Mouse (Mus musculus): ENCODE measurements around the gene Aicda. TPM values are rescaled to one million over a fixed set of nuclear protein-coding genes. Genes with fewer than 3 reads are reported as not detected.
A peak's percentile ranks its signal among the peaks of the same experiment; 100 is the strongest.
"Not testable (repeated sequence)": the region's sequence is repeated elsewhere in the genome, so short reads cannot be mapped to it uniquely, and the experiment has no call there.

Gene Aicda
- polyA plus RNA-seq (2015; fragmentation: Nextera tagmentation; extraction: Ambion mirVana), result 0.14 TPM in 1 of 2 replicates, not detected in the other

- WGBS, result 55% methylated on average over 9 of the region's 9 CpGs
- H3K27me3 ChIP-seq (ENCODE audit: control insufficient read depth, insufficient read depth, low read length), result no peaks in the 10 kb centered on the region
These were observed at the start of gene Aicda for GRCm38 (mm10) chr6:122553606-122554005. Gene Aicda (plus strand): TSS chr6:122553801.

GRCm38 (mm10) chr6:122505041-122505440, 48.6 kb upstream of the Aicda start:
- peak; percentile 49; the same call in 1 of the 2 replicates for ATAC-seq (ENCODE audit: insufficient read depth, low FRiP score)

More at GRCm38 (mm10) chr6:122553606-122554005, at the start of gene Aicda:
- no peak for ATAC-seq (ENCODE audit: insufficient read depth, low FRiP score)
- Histone ChIP-seq H3K9ac (ENCODE audit: low read length) (no peak within 1 kb of the TSS), H3K4me3 (replicated peaks; ENCODE audit: low read length) (no peak within 1 kb of the TSS), H3K36me3 (ENCODE audit: control insufficient read depth, insufficient read depth, low read length) (no peaks in the 10 kb centered on the region), H3K9me3 (replicated peaks; ENCODE audit: control insufficient read depth, low read length) (no peaks in the 10 kb centered on the region), H3K4me2 (ENCODE audit: low read depth, low read length) (no peak within 1 kb of the TSS), H3K4me1 (ENCODE audit: control insufficient read depth, insufficient read depth, low read length) (no peaks in the 10 kb centered on the region), H3K27ac (ENCODE audit: low read length) (no peak within 1 kb of the TSS)

GRCm38 (mm10) chr6:122505545-122505944, 48.1 kb upstream of the Aicda start, which contains the start of gene Mfap5:
Gene Mfap5 (plus strand): TSS chr6:122505845.
- peak within 1 kb of the TSS; percentile 63 for H3K27ac ChIP-seq (ENCODE audit: low read length)
- H3K4me3 ChIP-seq (replicated peaks; ENCODE audit: low read length), result no peak within 1 kb of the TSS
- H3K27me3 ChIP-seq (ENCODE audit: control insufficient read depth, insufficient read depth, low read length), result no peaks in the 10 kb centered on the region
- H3K9ac ChIP-seq (ENCODE audit: low read length), result no peak within 1 kb of the TSS
- 78% methylated on average over 3 of the region's 3 CpGs for WGBS
- ATAC-seq (ENCODE audit: insufficient read depth, low FRiP score), result 0 out of 2 replicates have a peak, but pooled peaks have one; percentile 14
- no peaks in the 10 kb centered on the region for H3K9me3 ChIP-seq (replicated peaks; ENCODE audit: control insufficient read depth, low read length)
- H3K4me2 ChIP-seq (ENCODE audit: low read depth, low read length), result no peak within 1 kb of the TSS
- H3K4me1 ChIP-seq (ENCODE audit: control insufficient read depth, insufficient read depth, low read length), result no peaks in the 10 kb centered on the region
- no peaks in the 10 kb centered on the region for H3K36me3 ChIP-seq (ENCODE audit: control insufficient read depth, insufficient read depth, low read length)

More at GRCm38 (mm10) chr6:122505041-122505440, 48.6 kb upstream of the Aicda start:
- H3K36me3 ChIP-seq (ENCODE audit: control insufficient read depth, insufficient read depth, low read length), result no peaks in the 10 kb centered on the region
- no peaks in the 10 kb centered on the region for H3K4me1 ChIP-seq (ENCODE audit: control insufficient read depth, insufficient read depth, low read length)
- H3K27me3 ChIP-seq (ENCODE audit: control insufficient read depth, insufficient read depth, low read length), result no peaks in the 10 kb centered on the region
- no peak overlapping the region for H3K9ac ChIP-seq (ENCODE audit: low read length)
- no peak overlapping the region for H3K4me3 ChIP-seq (replicated peaks; ENCODE audit: low read length)
- 44% methylated on average over 4 of the region's 4 CpGs for WGBS
- H3K4me2 ChIP-seq (ENCODE audit: low read depth, low read length), result no peak overlapping the region
- peak overlapping the region; percentile 63 for H3K27ac ChIP-seq (ENCODE audit: low read length)
- no peaks in the 10 kb centered on the region for H3K9me3 ChIP-seq (replicated peaks; ENCODE audit: control insufficient read depth, low read length)

GRCm38 (mm10) chr6:122508494-122508893, 45.1 kb upstream of the Aicda start:
- H3K36me3 ChIP-seq (ENCODE audit: control insufficient read depth, insufficient read depth, low read length), result no peaks in the 10 kb centered on the region
- no peaks in the 10 kb centered on the region for H3K27me3 ChIP-seq (ENCODE audit: control insufficient read depth, insufficient read depth, low read length)
- no peak overlapping the region for H3K4me2 ChIP-seq (ENCODE audit: low read depth, low read length)
- no peak overlapping the region for H3K9ac ChIP-seq (ENCODE audit: low read length)
- no peaks in the 10 kb centered on the region for H3K4me1 ChIP-seq (ENCODE audit: control insufficient read depth, insufficient read depth, low read length)
- WGBS, result 67% methylated on average over 8 of the region's 8 CpGs
- no peak overlapping the region for H3K27ac ChIP-seq (ENCODE audit: low read length)
- ATAC-seq (ENCODE audit: insufficient read depth, low FRiP score), result 0 out of 2 replicates have a peak, but pooled peaks have one; percentile 23
- H3K9me3 ChIP-seq (replicated peaks; ENCODE audit: control insufficient read depth, low read length), result no peaks in the 10 kb centered on the region
- no peak overlapping the region for H3K4me3 ChIP-seq (replicated peaks; ENCODE audit: low read length)

- Histone ChIP-seq H3K4me1 (ENCODE audit: control insufficient read depth, insufficient read depth, low read length) (no peaks in the 10 kb centered on the region), H3K4me2 (ENCODE audit: low read depth, low read length) (0 out of 2 replicates have a peak overlapping the region, but pooled peaks have one; percentile 17), H3K36me3 (ENCODE audit: control insufficient read depth, insufficient read depth, low read length) (no peaks in the 10 kb centered on the region), H3K9me3 (replicated peaks; ENCODE audit: control insufficient read depth, low read length) (no peaks in the 10 kb centered on the region), H3K4me3 (replicated peaks; ENCODE audit: low read length) (peak overlapping the region; percentile 22), H3K9ac (ENCODE audit: low read length) (peak overlapping the region; percentile 28; the same call in 1 of the 2 replicates), H3K27me3 (ENCODE audit: control insufficient read depth, insufficient read depth, low read length) (no peaks in the 10 kb centered on the region), H3K27ac (ENCODE audit: low read length) (peak overlapping the region; percentile 43)
- WGBS, result 38% methylated on average over 12 of the region's 12 CpGs
- ATAC-seq (ENCODE audit: insufficient read depth, low FRiP score), result peak; percentile 63; the same call in 1 of the 2 replicates
These were observed 40.4 kb upstream of the Aicda start for GRCm38 (mm10) chr6:122512914-122513878.

GRCm38 (mm10) chr6:122514312-122514711, 39.3 kb upstream of the Aicda start:
- Histone ChIP-seq H3K9me3 (replicated peaks; ENCODE audit: control insufficient read depth, low read length) (no peaks in the 10 kb centered on the region), H3K4me1 (ENCODE audit: control insufficient read depth, insufficient read depth, low read length) (no peaks in the 10 kb centered on the region), H3K27me3 (ENCODE audit: control insufficient read depth, insufficient read depth, low read length) (no peaks in the 10 kb centered on the region), H3K36me3 (ENCODE audit: control insufficient read depth, insufficient read depth, low read length) (no peaks in the 10 kb centered on the region), H3K4me2 (ENCODE audit: low read depth, low read length) (peak overlapping the region; percentile 40; the same call in 1 of the 2 replicates), H3K4me3 (replicated peaks; ENCODE audit: low read length) (peak overlapping the region; percentile 22), H3K27ac (ENCODE audit: low read length) (no peak overlapping the region), H3K9ac (ENCODE audit: low read length) (no peak overlapping the region)
- ATAC-seq (ENCODE audit: insufficient read depth, low FRiP score), result no peak
- WGBS, result 67% methylated on average over 3 of the region's 3 CpGs

GRCm38 (mm10) chr6:122515762-122516161, 37.8 kb upstream of the Aicda start:
- not testable (repeated sequence) for H3K4me3 ChIP-seq (replicated peaks; ENCODE audit: low read length); H3K4me2 ChIP-seq (ENCODE audit: low read depth, low read length); H3K27ac ChIP-seq (ENCODE audit: low read length); H3K27me3 ChIP-seq (ENCODE audit: control insufficient read depth, insufficient read depth, low read length); ATAC-seq (ENCODE audit: insufficient read depth, low FRiP score); H3K4me1 ChIP-seq (ENCODE audit: control insufficient read depth, insufficient read depth, low read length); H3K36me3 ChIP-seq (ENCODE audit: control insufficient read depth, insufficient read depth, low read length); H3K9ac ChIP-seq (ENCODE audit: low read length); H3K9me3 ChIP-seq (replicated peaks; ENCODE audit: control insufficient read depth, low read length)
- 89% methylated on average over 2 of the region's 2 CpGs for WGBS

GRCm38 (mm10) chr6:122517668-122518067, 35.9 kb upstream of the Aicda start:
- Histone ChIP-seq H3K4me1 (ENCODE audit: control insufficient read depth, insufficient read depth, low read length) (no peaks in the 10 kb centered on the region), H3K9me3 (replicated peaks; ENCODE audit: control insufficient read depth, low read length) (no peaks in the 10 kb centered on the region), H3K27ac (ENCODE audit: low read length) (no peak overlapping the region), H3K27me3 (ENCODE audit: control insufficient read depth, insufficient read depth, low read length) (no peaks in the 10 kb centered on the region), H3K4me2 (ENCODE audit: low read depth, low read length) (no peak overlapping the region), H3K4me3 (replicated peaks; ENCODE audit: low read length) (no peak overlapping the region), H3K9ac (ENCODE audit: low read length) (no peak overlapping the region), H3K36me3 (ENCODE audit: control insufficient read depth, insufficient read depth, low read length) (no peaks in the 10 kb centered on the region)
- 81% methylated on average over 1 of the region's 1 CpGs for WGBS
- ATAC-seq (ENCODE audit: insufficient read depth, low FRiP score), result no peak

- Histone ChIP-seq H3K27ac (ENCODE audit: low read length) (no peak overlapping the region), H3K9me3 (replicated peaks; ENCODE audit: control insufficient read depth, low read length) (no peaks in the 10 kb centered on the region), H3K4me3 (replicated peaks; ENCODE audit: low read length) (no peak overlapping the region), H3K9ac (ENCODE audit: low read length) (no peak overlapping the region), H3K4me1 (ENCODE audit: control insufficient read depth, insufficient read depth, low read length) (no peaks in the 10 kb centered on the region), H3K27me3 (ENCODE audit: control insufficient read depth, insufficient read depth, low read length) (no peaks in the 10 kb centered on the region), H3K4me2 (ENCODE audit: low read depth, low read length) (no peak overlapping the region), H3K36me3 (ENCODE audit: control insufficient read depth, insufficient read depth, low read length) (no peaks in the 10 kb centered on the region)
- no peak for ATAC-seq (ENCODE audit: insufficient read depth, low FRiP score)
- WGBS, result 21% methylated on average over 2 of the region's 2 CpGs
These were observed 34.2 kb upstream of the Aicda start for GRCm38 (mm10) chr6:122519384-122519783.

Measured in stomach, embryonic 16.5 days (tissue).